ENCODE assay signal across 10 mouse cellular contexts in genomic region chr8:88409401-88409940, GRCm38 (mm10). TPM values are rescaled to one million over a fixed set of nuclear protein-coding genes. Genes with fewer than 3 reads are reported as not detected.
DNase-seq lines count a peak whose midpoint lies in the region; ATAC-seq and TF ChIP-seq lines count a peak whose summit lies in the region.
"Had no signal": no experiment of that assay in that cellular context is flagged by ENCODE, and none has a peak within 500 bp of the region (broad histone marks: within the 10 kb centered on the region; RNA-seq: fewer than 3 reads in every experiment).

No protein-coding gene starts in this region.

- H3K79me2 ChIP-seq in MEL (ENCODE audit: control insufficient read depth, insufficient read depth, low read length, poor library complexity) = no peaks in the 10 kb centered on the region

- no peak for TF ChIP-seq RAD21 in MEL (IDR thresholded peaks at IDR 0.05; ENCODE audit: low read depth, low read length)

- H3K36me3 ChIP-seq in kidney, embryonic 15.5 days = no peaks in the 10 kb centered on the region
- H3K36me3 ChIP-seq in MEL (ENCODE audit: control insufficient read depth in 1 of 2, insufficient read depth in 2 of 2, low read length in 2 of 2) = no peaks in the 10 kb centered on the region
- H3K36me3 ChIP-seq in liver, embryonic 12.5 days = no peaks in the 10 kb centered on the region
- H3K36me3 ChIP-seq: hindbrain, embryonic 10.5 days; midbrain, embryonic 10.5 days had no signal

- no peak for TF ChIP-seq EP300 in MEL (IDR thresholded peaks at IDR 0.05; ENCODE audit: low read depth in 1 of 2, low read length in 2 of 2)

- H3K9me3 ChIP-seq in kidney, embryonic 15.5 days (replicated peaks) = no peaks in the 10 kb centered on the region
- H3K9me3 ChIP-seq in MEL (replicated peaks; ENCODE audit: insufficient read depth, low read length) = no peaks in the 10 kb centered on the region
- 0 out of 2 replicates have a peak, but pooled peaks cover 3% of the 10 kb centered on the region for H3K9me3 ChIP-seq in liver, embryonic 12.5 days (replicated peaks)

- no peak for DNase-seq in kidney, adult 9 months
- no peak for DNase-seq in MEL (ENCODE audit: low read depth, low spot score)
- DNase-seq in adrenal gland, adult 8-10 months = peak; percentile 32
- DNase-seq in urinary bladder, postnatal 10 days (ENCODE audit: low spot score) = no peak
- no peak for DNase-seq in layer of hippocampus, adult 18-20 months (ENCODE audit: low spot score in 2 of 2)
- DNase-seq in frontal cortex, postnatal 14 days (ENCODE audit: low spot score in 2 of 2) = no peak

- ATAC-seq in kidney, embryonic 15.5 days (replicated peaks; ENCODE audit: low FRiP score) = peak; percentile 40; the same call in 1 of the 2 replicates
- no peak for ATAC-seq in liver, embryonic 12.5 days

- 0 out of 2 replicates have a peak overlapping the region, but pooled peaks have one; percentile 19 for H3K4me2 ChIP-seq in kidney, embryonic 15.5 days
- peak overlapping the region; percentile 60 for H3K4me2 ChIP-seq in liver, embryonic 12.5 days

- no peak for TF ChIP-seq CTCF in MEL (IDR thresholded peaks at IDR 0.05 in 2 of 3, conservative IDR thresholded peaks at IDR 0.05 in 1 of 3; ENCODE audit: control insufficient read depth in 1 of 3, insufficient read depth in 1 of 3, low read depth in 2 of 3, low read length in 3 of 3, poor library complexity in 1 of 3, severe bottlenecking in 1 of 3)

- H3K9ac ChIP-seq in kidney, embryonic 15.5 days = no peak overlapping the region
- no peak overlapping the region for H3K9ac ChIP-seq in MEL (ENCODE audit: control insufficient read depth, low read depth, low read length, poor library complexity, severe bottlenecking)
- no peak overlapping the region for H3K9ac ChIP-seq in liver, embryonic 12.5 days

- H3K27ac ChIP-seq in kidney, embryonic 15.5 days = no peak overlapping the region
- H3K27ac ChIP-seq in MEL (ENCODE audit: control insufficient read depth, low read depth, low read length) = no peak overlapping the region
- no peak overlapping the region for H3K27ac ChIP-seq in liver, embryonic 12.5 days
- H3K27ac ChIP-seq: hindbrain, embryonic 10.5 days; midbrain, embryonic 10.5 days had no signal

- WGBS in kidney, embryonic 15.5 days = 50% methylated on average over 11 of the region's 11 CpGs
- WGBS in liver, embryonic 12.5 days (ENCODE audit: insufficient replicate concordance) = 36% methylated on average over 11 of the region's 11 CpGs

- TF ChIP-seq POLR2A in MEL (IDR thresholded peaks at IDR 0.05; ENCODE audit: control insufficient read depth in 1 of 2, insufficient read depth in 1 of 2, low read depth in 1 of 2, low read length in 2 of 2, poor library complexity in 1 of 2) = no peak

- H3K4me3 ChIP-seq in kidney, embryonic 15.5 days (replicated peaks) = no peak overlapping the region
- H3K4me3 ChIP-seq in MEL (ENCODE audit: control insufficient read depth in 1 of 2, insufficient read depth in 1 of 2, low read depth in 2 of 2, low read length in 2 of 2) = peak overlapping the region; percentile 26 to 39
- peak overlapping the region; percentile 32 for H3K4me3 ChIP-seq in liver, embryonic 12.5 days
- H3K4me3 ChIP-seq: hindbrain, embryonic 10.5 days; midbrain, embryonic 10.5 days had no signal

- peaks cover 15% of the 10 kb centered on the region for H3K4me1 ChIP-seq in kidney, embryonic 15.5 days
- no peaks in the 10 kb centered on the region for H3K4me1 ChIP-seq in MEL (ENCODE audit: control insufficient read depth in 1 of 2, insufficient read depth in 2 of 2, low read length in 2 of 2)
- H3K4me1 ChIP-seq in liver, embryonic 12.5 days = peaks cover 12% of the 10 kb centered on the region

- no peaks in the 10 kb centered on the region for H3K27me3 ChIP-seq in kidney, embryonic 15.5 days
- H3K27me3 ChIP-seq in MEL (ENCODE audit: control insufficient read depth in 1 of 2, insufficient read depth in 2 of 2, low read length in 2 of 2) = peaks cover 0 to 1% of the 10 kb centered on the region in 2 experiments; a peak in 1 of 4 replicates
- H3K27me3 ChIP-seq in liver, embryonic 12.5 days (replicated peaks) = peaks cover 4% of the 10 kb centered on the region

TF ChIP-seq in MEL, 35 proteins besides CTCF, POLR2A, EP300 and RAD21:
- no peak for TF ChIP-seq MEF2A (IDR thresholded peaks at IDR 0.05; ENCODE audit: extremely low read depth, insufficient replicate concordance, low read depth, low read length, poor library complexity, severe bottlenecking)
- no peak for TF ChIP-seq TAL1 (IDR thresholded peaks at IDR 0.05; ENCODE audit: low read length)
- TF ChIP-seq ZKSCAN1 (IDR thresholded peaks at IDR 0.05; ENCODE audit: low read depth, low read length) = no peak
- no peak for TF ChIP-seq GATA1 (IDR thresholded peaks at IDR 0.05; ENCODE audit: low read depth, low read length)
- no peak for TF ChIP-seq USF2 (IDR thresholded peaks at IDR 0.05; ENCODE audit: borderline replicate concordance in 1 of 2, insufficient read depth in 1 of 2, low read depth in 1 of 2, low read length in 2 of 2)
- no peak for TF ChIP-seq CHD2 (IDR thresholded peaks at IDR 0.05; ENCODE audit: low read length)
- no peak for TF ChIP-seq UBTF (IDR thresholded peaks at IDR 0.05; ENCODE audit: borderline replicate concordance, insufficient read depth, low read depth, low read length)
- no peak for TF ChIP-seq POLR2AphosphoS5 (IDR thresholded peaks at IDR 0.05; ENCODE audit: borderline replicate concordance, low read depth, low read length)
- TF ChIP-seq NELFE (IDR thresholded peaks at IDR 0.05; ENCODE audit: low read depth, low read length) = no peak
- TF ChIP-seq ELF1 (IDR thresholded peaks at IDR 0.05; ENCODE audit: low read depth, low read length) = no peak
- no peak for TF ChIP-seq MAX (IDR thresholded peaks at IDR 0.05; ENCODE audit: low read length)
- TF ChIP-seq MAFK (IDR thresholded peaks at IDR 0.05; ENCODE audit: borderline replicate concordance, low read depth, low read length) = no peak
- no peak for TF ChIP-seq BHLHE40 (IDR thresholded peaks at IDR 0.05; ENCODE audit: borderline replicate concordance, low read depth, low read length)

RNA-seq across cellular contexts. Expression of gene Brd7, which starts 47.5 kb away (rescaled TPM):
- polyA plus RNA-seq in kidney, embryonic 15.5 days (2015; fragmentation: Nextera tagmentation; extraction: Ambion mirVana) = 68.6 and 74.4 TPM in 2 replicates
- 67.7 and 89.0 TPM in 2 replicates for total RNA-seq in MEL (2012; rRNA removed)
- 100 to 1,000 TPM in 1 of 2 experiments, 10 to 100 TPM in 1; 40.0 to 192 TPM for polyA plus RNA-seq in MEL (2012; ENCODE audit: insufficient read depth in 1 of 2, insufficient read length in 2 of 2, low read depth in 1 of 2, low replicate concordance in 2 of 2, missing spikeins in 1 of 2)
- total RNA-seq in adrenal gland, adult 8-10 months (2022) = 10 to 100 TPM; 58.0 to 82.4 (median 64.5) TPM
- polyA plus RNA-seq in liver, embryonic 12.5 days (2016; fragmentation: Nextera tagmentation; extraction: Ambion mirVana) = 61.3 and 64.7 TPM in 2 replicates
- total RNA-seq in layer of hippocampus, adult 18-20 months (2021) = 10 to 100 TPM; 48.4 to 49.9 TPM
